Mouse (Mus musculus) CH12.LX (cell line): ENCODE results near the gene Atp13a2.

Experiments used
- CTCF ChIP-seq, 2 experiments: IDR thresholded peaks in 1 of 2; conservative IDR thresholded peaks in 1 of 2; 2 replicates each; pipeline ENCODE4 v1.5.1; 2011 to 2012; ENCODE audit warnings: low read depth in 2 of 2, low read length in 2 of 2, improper control_type of control experiment in 1 of 2, inconsistent platforms in 1 of 2, mild to moderate bottlenecking in 1 of 2, moderate library complexity in 1 of 2
- EP300 ChIP-seq: IDR thresholded peaks from 2 replicates; pipeline ENCODE4 v1.6.1; 2011; ENCODE audit warnings: low read length, improper control_type of control experiment
- MYC ChIP-seq: IDR thresholded peaks from 2 replicates; pipeline ENCODE4 v1.6.1; 2011; ENCODE audit warnings: low read depth, mild to moderate bottlenecking, improper control_type of control experiment, low read length
- PAX5 ChIP-seq: IDR thresholded peaks from 2 replicates; pipeline ENCODE4 v1.6.1; 2012; ENCODE audit warnings: low read length, inconsistent platforms, mixed read lengths
- POLR2A ChIP-seq: IDR thresholded peaks from 2 replicates; pipeline ENCODE4 v1.6.1; 2011; ENCODE audit warnings: low read depth, mild to moderate bottlenecking, improper control_type of control experiment, low read length
- SIN3A ChIP-seq: IDR thresholded peaks from 2 replicates; pipeline ENCODE4 v1.6.1; 2012; ENCODE audit warnings: low read length, improper control_type of control experiment, inconsistent platforms
- ZNF384 ChIP-seq: IDR thresholded peaks from 2 replicates; pipeline ENCODE4 v1.6.1; 2012; ENCODE audit warnings: low read depth, low read length, improper control_type of control experiment, inconsistent platforms

DNA sequence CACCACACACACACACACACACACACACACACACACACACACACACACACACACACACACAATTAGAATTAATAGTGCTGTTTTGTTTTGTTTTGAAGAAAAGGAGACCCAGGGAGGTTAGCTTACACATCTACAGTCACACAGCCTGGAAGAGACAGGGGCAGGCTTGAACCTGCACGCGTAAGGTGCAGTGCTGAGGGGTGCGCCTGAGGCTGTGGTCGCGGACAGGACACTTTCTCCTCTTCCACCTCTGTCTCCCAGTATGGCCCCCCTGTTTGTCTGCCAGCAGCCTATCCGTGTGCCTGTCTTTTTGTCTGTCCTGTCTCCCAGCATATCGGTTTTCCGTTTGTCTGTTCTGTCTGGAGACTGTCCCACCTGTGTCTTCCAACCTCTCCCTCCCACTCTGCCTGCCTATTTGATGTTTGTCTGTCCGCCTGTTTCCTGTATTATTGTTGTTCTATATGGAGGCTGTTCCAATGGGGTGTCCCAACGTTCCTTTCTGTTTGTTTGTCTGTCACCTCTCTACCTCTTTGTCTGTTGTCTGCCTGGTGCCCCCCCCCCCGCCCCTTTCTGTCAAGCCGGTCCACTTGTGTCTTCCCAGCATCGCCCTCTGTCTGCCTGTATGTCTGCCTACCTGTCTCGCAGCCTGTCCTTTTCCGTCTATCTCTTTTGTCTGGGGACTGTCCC lies 506 bp upstream of the Atp13a2 start:
- no peak for TF ChIP-seq ZNF384
- TF ChIP-seq CTCF (conservative IDR thresholded peaks at IDR 0.05 in 1 of 2, IDR thresholded peaks at IDR 0.05 in 1 of 2; ENCODE audit: low read depth in 2 of 2, low read length in 2 of 2) = no peak
- TF ChIP-seq POLR2A = no peak
- no peak for TF ChIP-seq PAX5
- TF ChIP-seq SIN3A = no peak
- TF ChIP-seq MYC = no peak
- no peak for TF ChIP-seq EP300
